Mouse (Mus musculus) gastrocnemius, adult 8-10 months (tissue): ENCODE measurements around the gene Elavl1. TPM values are rescaled to one million over a fixed set of nuclear protein-coding genes. Genes with fewer than 3 reads are reported as not detected.

ENCODE experiments used
- total RNA-seq, 4 experiments: library from RNA; stranded (reverse); gene quantifications; 2 replicates each; pipeline ENCODE4 v1.2.4; 2022

Elavl1 gene
- total RNA-seq, 4 experiments from 2014 or later: 39.7 to 49.1 (median 44.2) TPM

Other genes starting within 250 kb of the Elavl1 start
- 1 to 10 TPM in 2 of 4 experiments, under 1 TPM in 2; 0.73 to 1.5 (median 1.1) TPM for gene Cd209f, start 219.6 kb downstream of the Elavl1 start, total RNA-seq
- gene Cd209g, start 191.3 kb downstream of the Elavl1 start, total RNA-seq: under 1 TPM in 3 of 4 experiments, not detected in 1; 0.36 to 0.83 (median 0.39) TPM
- 10 to 100 TPM; 15.1 to 16.9 (median 16.2) TPM for gene Evi5l, start 158.8 kb downstream of the Elavl1 start, total RNA-seq
- gene Prr36, start 108.0 kb downstream of the Elavl1 start, total RNA-seq: not detected
- under 1 TPM in 1 of 4 experiments, not detected in 3; 0.08 TPM for gene Lrrc8e, start 98.6 kb downstream of the Elavl1 start, total RNA-seq
- 10 to 100 TPM; 73.5 to 86.8 (median 77.5) TPM for gene Map2k7, start 86.7 kb downstream of the Elavl1 start, total RNA-seq
- not detected for gene Gm49320, start 86.5 kb downstream of the Elavl1 start, total RNA-seq
- gene Tgfbr3l, start 77.2 kb downstream of the Elavl1 start, total RNA-seq: 1 to 10 TPM in 3 of 4 experiments, under 1 TPM in 1; 0.82 to 3.6 (median 1.7) TPM
- 10 to 100 TPM; 10.5 to 11.7 (median 11.5) TPM for gene Snapc2, start 72.3 kb downstream of the Elavl1 start, total RNA-seq
- gene Ctxn1, start 66.1 kb downstream of the Elavl1 start, total RNA-seq: under 1 TPM in 3 of 4 experiments, not detected in 1; 0.24 to 0.56 (median 0.27) TPM
- gene Timm44, start 49.5 kb downstream of the Elavl1 start, total RNA-seq: 10 to 100 TPM; 53.9 to 58.7 (median 54.8) TPM
- gene Ccl25, start 203 bp downstream of the Elavl1 start, total RNA-seq: 10 to 100 TPM in 2 of 4 experiments, 1 to 10 TPM in 2; 6.1 to 12.3 (median 10.1) TPM
- gene Cers4, start 167.6 kb upstream of the Elavl1 start, total RNA-seq: 1 to 10 TPM; 1.8 to 4.3 (median 2.5) TPM